Mouse (Mus musculus): ENCODE measurements at regions not wholly inside any gene's neighbourhood (a gene's known extent, or its start where the extent isn't known, plus 50 kb on each side); places are given as distances from the start of the nearest gene placed in this dataset.

GRCm38 (mm10) chr3:33308212-33308611 is 165.2 kb upstream of the Pex5l start:
- Histone ChIP-seq H3K4me3 (ENCODE audit: insufficient read depth, low read length) (no peak overlapping the region), H3K27ac (ENCODE audit: insufficient read depth, low read depth, low read length) (peak overlapping the region; percentile 85), H3K4me1 (ENCODE audit: control insufficient read depth, insufficient read depth, low read length) (peaks cover 4% of the 10 kb centered on the region)
- TF ChIP-seq POLR2A (IDR thresholded peaks at IDR 0.05; ENCODE audit: borderline replicate concordance, low read depth, low read length) (no peak), CTCF (IDR thresholded peaks at IDR 0.05; ENCODE audit: low read depth, low read length) (no peak)

- Histone ChIP-seq H3K4me1 (ENCODE audit: control insufficient read depth, insufficient read depth, low read length) (peaks cover 4% of the 10 kb centered on the region), H3K4me3 (ENCODE audit: insufficient read depth, low read length) (no peak overlapping the region), H3K27ac (ENCODE audit: insufficient read depth, low read depth, low read length) (no peak overlapping the region)
- TF ChIP-seq POLR2A (IDR thresholded peaks at IDR 0.05; ENCODE audit: borderline replicate concordance, low read depth, low read length): no peak
- TF ChIP-seq CTCF (IDR thresholded peaks at IDR 0.05; ENCODE audit: low read depth, low read length): no peak
Observed at GRCm38 (mm10) chr3:33306169-33306568, 163.1 kb upstream of the Pex5l start.

- Histone ChIP-seq H3K4me1 (ENCODE audit: control insufficient read depth, insufficient read depth, low read length) (peaks cover 4% of the 10 kb centered on the region), H3K27ac (ENCODE audit: insufficient read depth, low read depth, low read length) (no peak overlapping the region), H3K4me3 (ENCODE audit: insufficient read depth, low read length) (no peak overlapping the region)
- TF ChIP-seq CTCF (IDR thresholded peaks at IDR 0.05; ENCODE audit: low read depth, low read length): no peak
- TF ChIP-seq POLR2A (IDR thresholded peaks at IDR 0.05; ENCODE audit: borderline replicate concordance, low read depth, low read length): no peak
Observed at GRCm38 (mm10) chr3:33305756-33306155, 162.7 kb upstream of the Pex5l start.

GRCm38 (mm10) chr3:33262797-33263196 is 119.8 kb upstream of the Pex5l start:
- H3K27ac ChIP-seq (ENCODE audit: insufficient read depth, low read depth, low read length): no peak overlapping the region
- H3K4me3 ChIP-seq (ENCODE audit: insufficient read depth, low read length): no peak overlapping the region
- no peaks in the 10 kb centered on the region for H3K4me1 ChIP-seq (ENCODE audit: control insufficient read depth, insufficient read depth, low read length)
- no peak for TF ChIP-seq CTCF (IDR thresholded peaks at IDR 0.05; ENCODE audit: low read depth, low read length)
- no peak for TF ChIP-seq POLR2A (IDR thresholded peaks at IDR 0.05; ENCODE audit: borderline replicate concordance, low read depth, low read length)

GRCm38 (mm10) chr3:33219271-33220065 is 76.4 kb upstream of the Pex5l start:
- TF ChIP-seq CTCF (IDR thresholded peaks at IDR 0.05; ENCODE audit: low read depth, low read length): no peak
- no peak for TF ChIP-seq POLR2A (IDR thresholded peaks at IDR 0.05; ENCODE audit: borderline replicate concordance, low read depth, low read length)
- Histone ChIP-seq H3K4me1 (ENCODE audit: control insufficient read depth, insufficient read depth, low read length) (no peaks in the 10 kb centered on the region), H3K27ac (ENCODE audit: insufficient read depth, low read depth, low read length) (no peak overlapping the region), H3K4me3 (ENCODE audit: insufficient read depth, low read length) (no peak overlapping the region)

GRCm38 (mm10) chr3:33218291-33218690 is 75.2 kb upstream of the Pex5l start:
- no peak overlapping the region for H3K4me3 ChIP-seq (ENCODE audit: insufficient read depth, low read length)
- TF ChIP-seq CTCF (IDR thresholded peaks at IDR 0.05; ENCODE audit: low read depth, low read length) (no peak), POLR2A (IDR thresholded peaks at IDR 0.05; ENCODE audit: borderline replicate concordance, low read depth, low read length) (no peak)
- H3K4me1 ChIP-seq (ENCODE audit: control insufficient read depth, insufficient read depth, low read length): no peaks in the 10 kb centered on the region
- no peak overlapping the region for H3K27ac ChIP-seq (ENCODE audit: insufficient read depth, low read depth, low read length)

- TF ChIP-seq CTCF (IDR thresholded peaks at IDR 0.05; ENCODE audit: low read depth, low read length) (no peak), POLR2A (IDR thresholded peaks at IDR 0.05; ENCODE audit: borderline replicate concordance, low read depth, low read length) (no peak)
- H3K4me1 ChIP-seq (ENCODE audit: control insufficient read depth, insufficient read depth, low read length): no peaks in the 10 kb centered on the region
- no peak overlapping the region for H3K4me3 ChIP-seq (ENCODE audit: insufficient read depth, low read length)
- no peak overlapping the region for H3K27ac ChIP-seq (ENCODE audit: insufficient read depth, low read depth, low read length)
Observed at GRCm38 (mm10) chr3:33217360-33218034, 74.5 kb upstream of the Pex5l start.

GRCm38 (mm10) chr3:33211224-33211817 is 68.3 kb upstream of the Pex5l start:
- TF ChIP-seq CTCF (IDR thresholded peaks at IDR 0.05; ENCODE audit: low read depth, low read length) (no peak), POLR2A (IDR thresholded peaks at IDR 0.05; ENCODE audit: borderline replicate concordance, low read depth, low read length) (no peak)
- Histone ChIP-seq H3K27ac (ENCODE audit: insufficient read depth, low read depth, low read length) (no peak overlapping the region), H3K4me3 (ENCODE audit: insufficient read depth, low read length) (no peak overlapping the region), H3K4me1 (ENCODE audit: control insufficient read depth, insufficient read depth, low read length) (no peaks in the 10 kb centered on the region)
